Mouse (Mus musculus) brain, embryonic 14.5 days (tissue): ENCODE data around the gene Prkrip1. TPM values are rescaled to one million over a fixed set of nuclear protein-coding genes. Genes with fewer than 3 reads are reported as not detected.
"Not testable (repeated sequence)": the region's sequence is repeated elsewhere in the genome, so short reads cannot be mapped to it uniquely, and the experiment has no call there.

ENCODE experiments used
- DNase-seq: peaks from one replicate; pipeline ENCODE4 v3.0.0-alpha.2; 2011; ENCODE audit warnings: low read depth
- CTCF ChIP-seq: fragments of 200-500 bp; IDR thresholded peaks from 2 replicates; pipeline ENCODE4 v1.5.1; 2012; ENCODE audit warnings: inconsistent platforms, mild to moderate bottlenecking, moderate library complexity, borderline replicate concordance; ENCODE audit not compliant: insufficient read depth, insufficient read length; ENCODE audit errors: extremely low read depth
- POLR2A ChIP-seq: fragments of 200-500 bp; IDR thresholded peaks from 2 replicates; pipeline ENCODE4 v1.6.1; 2012; ENCODE audit warnings: mild to moderate bottlenecking, inconsistent platforms, borderline replicate concordance; ENCODE audit not compliant: poor library complexity, insufficient read depth, insufficient read length, severe bottlenecking; ENCODE audit errors: extremely low read depth
- polyA plus RNA-seq: library from polyadenylated mRNA; depleted of rRNA; stranded (reverse); fragments of >200 nt; gene quantifications from 2 replicates; pipeline ENCODE4 v1.2.3, GENCODE M21; 2012

Prkrip1 gene
- polyA plus RNA-seq, 1 experiment: 36.3 TPM

DNA sequence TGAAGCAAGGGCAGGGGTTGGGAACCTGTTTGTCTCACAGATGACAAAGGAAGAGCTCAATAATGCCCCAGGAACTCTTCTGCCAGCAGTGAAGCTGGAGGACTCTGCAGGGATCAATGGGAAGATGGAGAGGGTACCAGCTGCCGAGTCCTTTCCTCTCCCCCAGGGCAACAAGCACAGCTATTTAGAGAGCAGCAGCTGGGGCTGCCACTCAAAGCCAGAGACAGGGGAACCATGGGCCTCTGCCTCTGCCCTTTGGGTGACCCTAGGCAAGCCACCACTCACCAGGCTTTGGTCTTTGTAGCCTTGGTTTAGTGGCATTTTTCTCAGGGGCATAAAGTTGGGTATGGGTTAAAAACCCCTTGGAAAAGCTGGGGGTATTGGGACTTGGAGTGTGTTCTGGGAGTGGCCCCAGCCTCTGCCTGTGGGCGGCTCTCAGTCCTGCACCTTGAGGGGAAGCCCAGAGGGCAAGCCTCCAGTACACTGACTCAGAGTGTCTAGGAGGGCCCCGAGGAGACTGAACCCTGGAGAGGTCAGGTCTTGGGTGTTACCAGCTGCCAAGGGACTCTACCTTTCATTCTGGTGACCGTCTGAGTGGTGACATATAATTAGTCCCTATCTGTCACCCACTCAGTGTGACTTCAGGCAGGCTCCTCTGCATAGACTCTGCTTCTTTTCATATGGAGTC lies 31.7 kb upstream of the Prkrip1 start:
- no peak for TF ChIP-seq POLR2A
- TF ChIP-seq CTCF: no peak
- no peak for DNase-seq

DNA sequence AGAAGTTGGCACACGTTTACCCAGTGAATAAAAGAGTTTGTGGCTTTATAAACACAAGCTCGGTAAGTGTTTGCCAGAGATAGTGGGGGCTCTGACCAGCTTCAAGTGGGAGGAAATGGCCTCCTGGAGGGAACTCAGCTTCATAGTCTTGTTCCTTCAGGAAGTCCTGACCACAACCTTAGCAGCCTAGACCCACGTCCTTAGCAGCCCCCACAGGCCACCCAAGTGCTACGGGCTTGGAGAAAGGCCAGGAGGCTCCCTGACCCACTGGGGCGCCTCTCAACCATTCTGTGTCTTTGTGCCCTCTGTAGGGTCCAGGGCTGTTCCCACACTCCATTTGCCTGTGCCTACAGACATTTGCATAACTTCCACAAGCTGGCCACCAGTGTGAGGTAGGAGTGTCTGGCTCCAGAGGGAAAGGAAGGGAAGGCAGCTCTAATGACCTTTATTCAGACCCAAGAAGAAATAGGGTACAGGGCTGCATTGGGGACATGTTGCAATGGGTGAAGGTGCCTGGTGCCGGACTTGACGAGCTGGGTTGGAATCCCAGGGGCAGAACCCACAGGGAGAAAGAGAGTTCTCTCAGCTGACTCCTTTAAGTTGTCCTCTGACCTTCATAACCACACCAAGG lies 27.6 kb upstream of the Prkrip1 start:
- no peak for DNase-seq
- TF ChIP-seq CTCF (no peak), POLR2A (no peak)

DNA sequence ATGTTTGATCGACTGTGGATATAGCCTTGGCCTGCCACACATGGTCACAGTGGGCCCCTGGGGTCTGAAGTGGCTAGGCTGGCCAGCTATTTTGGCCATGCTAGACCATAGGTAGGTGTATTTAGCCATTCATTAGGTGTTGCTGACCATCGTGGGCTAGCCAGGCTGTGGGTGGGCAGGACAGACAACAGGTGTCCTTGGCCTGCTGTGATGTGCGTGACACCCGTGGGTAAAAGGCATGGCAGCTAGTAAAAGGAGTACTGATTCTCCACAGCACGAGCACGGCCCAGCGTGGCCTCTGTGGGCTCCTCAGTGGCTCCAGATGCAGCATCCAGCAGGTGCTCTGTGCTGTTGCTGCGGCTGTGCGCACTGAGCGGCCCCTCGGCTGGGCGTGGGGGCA lies 19.8 kb upstream of the Prkrip1 start:
- no peak for DNase-seq
- TF ChIP-seq POLR2A (no peak), CTCF (no peak)

DNA sequence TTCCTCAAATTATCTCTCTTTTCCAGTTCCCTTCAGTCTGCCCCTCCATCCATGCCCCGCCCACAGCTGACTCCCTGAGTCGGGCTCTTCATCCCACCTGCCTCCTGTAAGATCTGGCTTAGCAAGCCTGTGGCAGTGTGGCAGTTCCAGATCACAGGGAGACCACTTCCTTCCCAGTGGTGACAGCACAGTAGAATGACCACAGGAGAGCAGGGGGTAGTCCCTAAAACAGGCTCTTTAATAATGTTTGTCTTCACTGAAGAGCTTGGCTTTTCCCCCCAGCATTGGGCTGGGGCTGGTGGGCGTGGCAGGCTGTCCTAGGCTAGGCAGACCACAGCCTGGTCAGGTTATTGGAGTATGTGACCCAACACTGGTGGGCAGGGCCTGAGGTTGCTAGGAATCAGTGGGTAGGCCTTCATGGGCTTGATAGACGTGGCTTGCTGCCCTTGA lies 19.2 kb upstream of the Prkrip1 start:
- TF ChIP-seq POLR2A (no peak), CTCF (no peak)
- DNase-seq: no peak

DNA sequence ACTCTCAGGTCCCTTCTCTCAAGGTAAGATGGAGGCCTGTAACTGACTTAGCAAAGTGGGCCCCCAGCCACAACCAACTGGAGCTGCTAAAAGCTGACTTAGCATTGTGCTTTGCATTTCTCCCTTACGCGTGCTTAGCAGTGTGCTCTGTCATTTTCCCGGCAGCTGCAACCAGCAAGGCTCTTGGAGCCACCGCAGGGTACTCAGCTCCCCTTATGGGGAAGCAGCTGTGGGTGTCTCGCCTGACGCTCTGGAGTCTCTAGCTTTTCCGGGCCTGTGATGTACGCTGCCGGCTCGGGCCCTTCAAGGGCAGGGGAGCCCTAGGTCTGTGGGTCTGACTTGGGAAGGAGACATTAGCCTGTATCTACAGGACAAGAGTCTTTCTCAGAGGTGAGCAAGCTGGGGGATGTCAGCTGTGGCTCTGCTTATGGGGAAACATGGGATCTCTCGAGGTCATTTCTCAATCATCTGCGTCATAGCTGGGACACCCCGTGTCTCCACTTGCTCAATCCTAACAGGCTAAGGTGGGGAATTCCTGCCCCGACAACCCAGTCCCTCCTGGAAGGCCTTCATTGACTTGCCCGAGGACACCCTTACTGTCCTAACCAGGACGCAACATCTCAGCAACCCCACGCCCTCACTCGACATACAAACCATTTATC lies 18.4 kb upstream of the Prkrip1 start:
- TF ChIP-seq POLR2A: no peak
- TF ChIP-seq CTCF: no peak
- no peak for DNase-seq

DNA sequence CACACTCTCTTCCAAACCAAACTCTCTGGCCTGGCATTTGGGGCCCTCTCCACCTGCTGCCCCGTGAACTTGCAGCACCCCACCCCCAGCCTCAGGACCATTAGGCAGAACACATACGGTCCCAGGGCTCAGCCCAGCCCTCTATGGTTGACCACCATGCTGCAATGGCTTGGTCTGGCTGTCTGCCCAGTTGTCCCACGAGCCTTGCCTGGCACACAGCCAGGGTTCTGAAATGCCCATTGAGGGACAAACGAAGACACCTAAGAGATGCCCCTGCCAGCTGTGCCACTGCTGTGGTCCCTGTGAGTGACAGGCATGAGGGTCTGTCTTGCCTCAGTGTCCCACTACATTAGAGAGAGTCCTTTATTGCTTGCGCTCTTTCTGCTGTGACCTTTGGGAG lies 17.2 kb upstream of the Prkrip1 start:
- no peak for TF ChIP-seq POLR2A
- no peak for TF ChIP-seq CTCF
- DNase-seq: no peak

DNA sequence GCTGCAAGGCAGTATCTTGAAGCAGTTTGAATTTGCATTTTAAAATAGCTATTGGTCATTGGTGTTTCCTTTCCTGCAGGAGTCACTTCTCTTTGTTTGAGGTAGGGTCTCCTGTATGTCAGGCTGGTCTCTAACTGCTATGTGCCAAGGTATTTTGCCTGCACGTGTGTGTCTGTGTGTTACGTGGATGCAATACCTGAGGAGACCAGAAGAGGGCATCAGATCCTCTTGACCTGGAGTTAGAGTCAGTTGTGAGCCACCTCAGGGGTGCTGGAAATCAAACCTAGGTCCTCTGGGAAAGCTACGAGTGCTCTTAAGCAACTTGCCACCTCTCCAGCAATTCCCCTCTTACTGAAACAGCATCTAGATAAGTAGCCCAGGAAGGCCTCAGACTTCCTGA lies 16.4 kb upstream of the Prkrip1 start:
- TF ChIP-seq POLR2A (no peak), CTCF (peak; percentile 21; the same call in 1 of the 2 replicates)
- no peak for DNase-seq

DNA sequence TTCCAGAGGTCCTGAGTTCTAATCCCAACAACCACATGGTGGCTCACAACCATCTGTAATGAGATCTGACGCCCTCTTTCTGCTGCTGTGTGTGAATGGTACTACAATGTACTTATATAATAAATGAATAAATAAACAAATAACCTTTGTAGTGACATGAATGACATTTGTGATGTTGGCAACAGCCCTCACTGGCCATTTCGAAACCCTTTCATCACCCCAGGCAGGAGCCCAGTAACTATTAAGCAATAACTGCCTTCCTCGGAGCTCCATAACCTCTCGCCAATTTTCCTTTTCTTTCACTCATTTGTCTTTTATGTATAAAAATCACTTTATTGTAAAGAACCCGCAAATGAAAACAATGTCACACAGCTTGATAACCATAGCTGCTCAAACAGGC lies 15.0 kb upstream of the Prkrip1 start:
- no peak for DNase-seq
- TF ChIP-seq CTCF: no peak
- TF ChIP-seq POLR2A: no peak

DNA sequence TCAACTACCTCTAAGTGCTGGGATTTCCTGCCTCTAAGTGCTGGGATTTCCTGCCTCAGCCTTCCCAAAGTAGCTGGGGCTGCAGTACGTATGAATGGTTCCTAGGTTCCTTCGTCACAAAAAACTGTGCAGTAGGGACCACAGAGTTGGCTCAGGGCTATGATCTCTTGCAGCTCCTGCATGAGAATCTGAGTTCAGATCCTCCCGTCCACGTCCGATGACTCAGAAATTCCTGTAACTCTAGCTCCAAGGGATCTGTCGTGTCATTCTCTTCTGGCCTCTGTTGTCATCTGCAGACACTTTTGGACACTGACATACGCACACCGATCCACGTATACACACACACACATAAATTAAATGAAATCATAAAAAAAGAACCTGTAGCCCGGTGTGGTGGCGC lies 14.0 kb upstream of the Prkrip1 start:
- no peak for DNase-seq
- TF ChIP-seq POLR2A: no peak
- TF ChIP-seq CTCF: no peak

DNA sequence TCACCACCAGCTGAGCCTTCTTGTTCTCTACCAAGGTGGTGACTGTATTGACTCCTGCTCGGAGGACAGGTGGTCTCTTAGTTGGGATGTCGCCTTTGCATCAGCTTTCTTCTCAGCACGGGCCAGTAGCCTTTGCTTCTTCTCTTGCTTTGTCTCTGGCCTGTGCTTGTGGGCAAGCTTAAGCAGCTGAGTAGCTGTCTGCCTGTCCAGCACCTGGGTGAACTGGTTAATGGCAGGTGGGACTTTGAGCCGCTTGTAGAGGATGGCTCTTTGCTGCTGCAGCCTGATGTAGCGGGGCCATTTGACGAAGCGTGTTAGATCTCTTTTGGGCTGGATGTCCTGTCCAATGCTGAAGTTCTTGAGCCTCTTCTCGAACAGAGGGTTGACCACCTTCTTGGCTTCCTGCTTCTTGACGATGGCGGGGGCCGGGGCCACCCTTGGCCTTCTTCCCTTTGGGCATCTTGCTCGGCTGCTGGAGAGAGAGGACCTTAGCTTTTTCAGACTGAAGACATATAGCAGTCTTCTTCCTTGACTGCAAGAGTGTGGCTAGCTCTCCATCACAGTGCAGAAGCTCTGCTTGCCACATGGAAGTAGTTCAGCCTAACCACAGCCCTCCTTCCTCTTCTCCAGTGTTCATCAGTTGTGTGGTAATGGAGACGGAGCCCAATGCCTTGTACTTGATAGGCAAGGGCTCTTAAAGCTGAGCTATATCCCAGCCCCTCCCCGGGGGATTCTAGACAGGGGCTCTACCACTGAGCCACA lies 12.8 kb upstream of the Prkrip1 start:
- not testable (repeated sequence) for DNase-seq

DNA sequence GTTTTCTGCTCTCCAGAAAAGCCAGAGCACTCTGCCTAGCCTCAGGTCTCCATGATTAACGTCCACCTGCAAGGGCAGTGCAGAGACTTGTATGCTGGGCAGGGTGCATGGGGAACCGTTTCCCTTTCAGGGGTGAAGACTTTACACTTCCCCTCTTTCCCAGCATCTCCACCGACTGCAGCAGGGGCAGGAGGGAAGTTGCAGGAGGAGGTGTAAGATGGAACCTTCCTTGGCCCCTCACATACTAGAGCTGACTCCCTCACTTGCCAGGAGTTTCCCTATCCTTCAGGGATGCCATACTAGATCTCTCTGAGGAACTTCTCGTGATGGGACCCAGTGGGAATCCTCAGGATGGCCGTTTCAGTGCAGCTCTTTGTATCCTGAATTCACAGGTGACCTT lies 11.8 kb upstream of the Prkrip1 start:
- TF ChIP-seq CTCF: no peak
- no peak for TF ChIP-seq POLR2A
- no peak for DNase-seq

DNA sequence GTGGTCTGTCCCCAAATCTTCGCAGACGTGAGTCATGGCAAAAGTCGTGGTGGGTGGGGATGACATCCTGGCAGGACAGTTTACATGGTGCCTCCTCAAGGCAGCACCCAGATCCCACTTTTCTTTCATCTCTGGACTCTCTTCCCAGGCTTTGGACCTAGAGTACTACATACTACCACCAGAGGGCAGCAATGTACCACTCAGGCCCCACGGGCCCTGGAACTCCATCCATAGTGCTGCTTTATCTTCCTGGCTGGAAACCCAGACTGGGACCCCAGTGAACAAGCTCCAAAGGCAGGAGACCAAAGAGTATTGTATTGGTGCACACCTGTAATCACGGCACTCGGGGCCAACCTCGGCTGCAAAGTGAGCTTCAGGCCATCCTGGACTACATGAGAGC lies 3.1 kb upstream of the Prkrip1 start:
- DNase-seq: peak; percentile 84
- no peak for TF ChIP-seq POLR2A
- TF ChIP-seq CTCF: peak; percentile 90
